Mouse (Mus musculus) midbrain, embryonic 11.5 days (tissue): ENCODE data around the gene Sez6l2. TPM values are rescaled to one million over a fixed set of nuclear protein-coding genes. Genes with fewer than 3 reads are reported as not detected.

Experiments
- ATAC-seq: fragments of 200-750 bp; cut with Nextera tagmentation; 2 replicates; pipeline ENCODE4 v1.8.0; 2017; ENCODE audit warnings: moderate TSS enrichment, moderate library complexity; ENCODE audit not compliant: low FRiP score
- DNase-seq: peaks from one replicate; pipeline ENCODE4 v3.0.0; 2015; ENCODE audit warnings: low spot score; ENCODE audit errors: missing footprints
- H3K27ac ChIP-seq: fragments of 300-500 bp; sonication (generic); 2 replicates; pipeline ENCODE4 v1.5.1; 2014; ENCODE audit warnings: low read depth, low read length
- H3K27me3 ChIP-seq: fragments of 300-500 bp; sonication (generic); 2 replicates; pipeline ENCODE4 v1.6.1; 2014; ENCODE audit warnings: mild to moderate bottlenecking, low read length, moderate library complexity, mixed read lengths; ENCODE audit not compliant: control insufficient read depth, insufficient read depth
- H3K36me3 ChIP-seq: fragments of 300-500 bp; sonication (generic); 2 replicates; pipeline ENCODE4 v1.6.1; 2014; ENCODE audit warnings: mild to moderate bottlenecking, low read length, moderate library complexity, mixed read lengths; ENCODE audit not compliant: control insufficient read depth, insufficient read depth
- H3K4me1 ChIP-seq: fragments of 300-500 bp; sonication (generic); 2 replicates; pipeline ENCODE4 v1.6.1; 2014; ENCODE audit warnings: low read length; ENCODE audit not compliant: control insufficient read depth, insufficient read depth
- H3K4me2 ChIP-seq: fragments of 300-500 bp; sonication (generic); 2 replicates; pipeline ENCODE4 v1.6.1; 2014; ENCODE audit warnings: mild to moderate bottlenecking, moderate library complexity
- H3K4me3 ChIP-seq: fragments of 300-500 bp; sonication (generic); 2 replicates; pipeline ENCODE4 v1.5.1; 2014; ENCODE audit warnings: low read depth, low read length
- H3K9ac ChIP-seq: fragments of 300-500 bp; sonication (generic); 2 replicates; pipeline ENCODE4 v1.6.1; 2014; ENCODE audit warnings: low read length
- H3K9me3 ChIP-seq: fragments of 300-500 bp; sonication (generic); 2 replicates; pipeline ENCODE4 v1.6.1; 2016; ENCODE audit warnings: low read length; ENCODE audit not compliant: control insufficient read depth
- WGBS: fragments of 180-500 bp; shearing (Covaris S2); extraction: QIAGEN DNeasy Blood & Tissue Kit; methylation state at CpG from one replicate; pipeline ENCODE4 v1.1.7; 2014; 5-methylcytosine and 5-hydroxymethylcytosine counted together
- polyA plus RNA-seq: library from polyadenylated mRNA; unstranded; fragments of >200 nt; fragmentation: Nextera tagmentation; extraction: Ambion mirVana; gene quantifications from 2 replicates; pipeline ENCODE4 v1.2.1, GENCODE M21; 2014

The Sez6l2 gene
- polyA plus RNA-seq, 1 experiment from 2014 or later = 9.9 TPM

GRCm38 (mm10) chr7:126950647-126951615, 568 bp downstream of the Sez6l2 start:
- peak overlapping the region; percentile 43; the same call in 1 of the 2 replicates for H3K9ac ChIP-seq
- peaks cover 22% of the 10 kb centered on the region for H3K27me3 ChIP-seq
- peak overlapping the region; percentile 53 for H3K4me2 ChIP-seq
- peak overlapping the region; percentile 23 for H3K4me3 ChIP-seq
- no peaks in the 10 kb centered on the region for H3K9me3 ChIP-seq
- WGBS = 5% methylated on average over 26 of the region's 26 CpGs
- H3K27ac ChIP-seq = peak overlapping the region; percentile 47
- peak; percentile 15; the same call in 1 of the 2 replicates for ATAC-seq
- peak; percentile 90 for DNase-seq
- peaks cover 6% of the 10 kb centered on the region for H3K4me1 ChIP-seq
- H3K36me3 ChIP-seq = no peaks in the 10 kb centered on the region

- Histone ChIP-seq H3K27me3 (peaks cover 22% of the 10 kb centered on the region), H3K9me3 (no peaks in the 10 kb centered on the region), H3K9ac (peak overlapping the region; percentile 43; the same call in 1 of the 2 replicates), H3K27ac (no peak overlapping the region), H3K4me1 (peaks cover 6% of the 10 kb centered on the region), H3K36me3 (no peaks in the 10 kb centered on the region), H3K4me2 (peak overlapping the region; percentile 53), H3K4me3 (peak overlapping the region; percentile 23)
- WGBS = 26% methylated on average over 4 of the region's 4 CpGs
- ATAC-seq = no peak
- peak; percentile 77 for DNase-seq
These were observed 1.4 kb downstream of the Sez6l2 start for GRCm38 (mm10) chr7:126951741-126952140.

GRCm38 (mm10) chr7:126952646-126953045, 2.3 kb downstream of the Sez6l2 start:
- peaks cover 6% of the 10 kb centered on the region for H3K4me1 ChIP-seq
- H3K9ac ChIP-seq = no peak overlapping the region
- H3K27me3 ChIP-seq = peaks cover 22% of the 10 kb centered on the region
- peak overlapping the region; percentile 53; the same call in 1 of the 2 replicates for H3K4me2 ChIP-seq
- no peak overlapping the region for H3K27ac ChIP-seq
- no peaks in the 10 kb centered on the region for H3K9me3 ChIP-seq
- DNase-seq = no peak
- H3K36me3 ChIP-seq = no peaks in the 10 kb centered on the region
- no peak overlapping the region for H3K4me3 ChIP-seq
- no peak for ATAC-seq
- 2% methylated on average over 8 of the region's 8 CpGs for WGBS

- Histone ChIP-seq H3K4me1 (peaks cover 5% of the 10 kb centered on the region), H3K27ac (no peak overlapping the region), H3K4me2 (no peak overlapping the region), H3K36me3 (no peaks in the 10 kb centered on the region), H3K27me3 (peaks cover 19% of the 10 kb centered on the region), H3K4me3 (no peak overlapping the region), H3K9ac (no peak overlapping the region), H3K9me3 (no peaks in the 10 kb centered on the region)
- ATAC-seq = no peak
- no peak for DNase-seq
- WGBS = 75% methylated on average over 3 of the region's 3 CpGs
These were observed 4.8 kb downstream of the Sez6l2 start for GRCm38 (mm10) chr7:126955125-126955524.

GRCm38 (mm10) chr7:126959780-126960179, 9.4 kb downstream of the Sez6l2 start:
- 71% methylated on average over 9 of the region's 9 CpGs for WGBS
- no peak overlapping the region for H3K9ac ChIP-seq
- H3K36me3 ChIP-seq = no peaks in the 10 kb centered on the region
- H3K27ac ChIP-seq = no peak overlapping the region
- H3K4me1 ChIP-seq = no peaks in the 10 kb centered on the region
- DNase-seq (no peak), ATAC-seq (no peak)
- no peak overlapping the region for H3K4me3 ChIP-seq
- H3K9me3 ChIP-seq = no peaks in the 10 kb centered on the region
- no peak overlapping the region for H3K4me2 ChIP-seq
- H3K27me3 ChIP-seq = peaks cover 6% of the 10 kb centered on the region

GRCm38 (mm10) chr7:126961095-126961494, 10.7 kb downstream of the Sez6l2 start:
- WGBS = 85% methylated on average over 5 of the region's 5 CpGs
- ATAC-seq (no peak), DNase-seq (no peak)
- Histone ChIP-seq H3K27me3 (peaks cover 6% of the 10 kb centered on the region), H3K9me3 (no peaks in the 10 kb centered on the region), H3K36me3 (no peaks in the 10 kb centered on the region), H3K4me3 (no peak overlapping the region), H3K27ac (no peak overlapping the region), H3K9ac (no peak overlapping the region), H3K4me1 (no peaks in the 10 kb centered on the region), H3K4me2 (no peak overlapping the region)

GRCm38 (mm10) chr7:126961965-126962364, 11.6 kb downstream of the Sez6l2 start:
- WGBS = 92% methylated on average over 4 of the region's 4 CpGs
- peaks cover 6% of the 10 kb centered on the region for H3K27me3 ChIP-seq
- no peaks in the 10 kb centered on the region for H3K36me3 ChIP-seq
- peak; percentile 21 for DNase-seq
- H3K4me2 ChIP-seq = no peak overlapping the region
- no peaks in the 10 kb centered on the region for H3K4me1 ChIP-seq
- no peak for ATAC-seq
- no peak overlapping the region for H3K9ac ChIP-seq
- H3K27ac ChIP-seq = no peak overlapping the region
- H3K4me3 ChIP-seq = no peak overlapping the region
- H3K9me3 ChIP-seq = no peaks in the 10 kb centered on the region

GRCm38 (mm10) chr7:126963548-126964286, 13.4 kb downstream of the Sez6l2 start:
- DNase-seq (no peak), ATAC-seq (no peak)
- Histone ChIP-seq H3K27me3 (peaks cover 6% of the 10 kb centered on the region), H3K9me3 (no peaks in the 10 kb centered on the region), H3K4me1 (no peaks in the 10 kb centered on the region), H3K36me3 (no peaks in the 10 kb centered on the region), H3K27ac (no peak overlapping the region), H3K4me2 (0 out of 2 replicates have a peak overlapping the region, but pooled peaks have one; percentile 2), H3K4me3 (no peak overlapping the region), H3K9ac (no peak overlapping the region)
- WGBS = 26% methylated on average over 19 of the region's 19 CpGs

GRCm38 (mm10) chr7:126965568-126965967, 15.2 kb downstream of the Sez6l2 start:
- peaks cover 6% of the 10 kb centered on the region for H3K27me3 ChIP-seq
- no peaks in the 10 kb centered on the region for H3K9me3 ChIP-seq
- ATAC-seq = no peak
- no peak for DNase-seq
- no peaks in the 10 kb centered on the region for H3K36me3 ChIP-seq
- no peak overlapping the region for H3K4me2 ChIP-seq
- H3K4me3 ChIP-seq = no peak overlapping the region
- no peaks in the 10 kb centered on the region for H3K4me1 ChIP-seq
- no peak overlapping the region for H3K9ac ChIP-seq
- WGBS = 73% methylated on average over 3 of the region's 3 CpGs
- no peak overlapping the region for H3K27ac ChIP-seq
